Mouse (Mus musculus) CD4-positive, CD25-positive, alpha-beta regulatory T cell, adult 4 months (primary cell): ENCODE results near the gene Gtf2h1. TPM values are rescaled to one million over a fixed set of nuclear protein-coding genes. Genes with fewer than 3 reads are reported as not detected.

Experiments used
- ATAC-seq: one replicate; pipeline ENCODE4 v1.8.0; 2017
- polyA plus RNA-seq, 2 experiments: library from polyadenylated mRNA; unstranded; fragments of 100-300 nt; shearing (Covaris generic); gene quantifications; one replicate each; pipeline ENCODE4 v1.2.1; 2017

Gtf2h1 gene
- polyA plus RNA-seq, 2 experiments from 2014 or later: 20.7 to 28.1 TPM

DNA sequence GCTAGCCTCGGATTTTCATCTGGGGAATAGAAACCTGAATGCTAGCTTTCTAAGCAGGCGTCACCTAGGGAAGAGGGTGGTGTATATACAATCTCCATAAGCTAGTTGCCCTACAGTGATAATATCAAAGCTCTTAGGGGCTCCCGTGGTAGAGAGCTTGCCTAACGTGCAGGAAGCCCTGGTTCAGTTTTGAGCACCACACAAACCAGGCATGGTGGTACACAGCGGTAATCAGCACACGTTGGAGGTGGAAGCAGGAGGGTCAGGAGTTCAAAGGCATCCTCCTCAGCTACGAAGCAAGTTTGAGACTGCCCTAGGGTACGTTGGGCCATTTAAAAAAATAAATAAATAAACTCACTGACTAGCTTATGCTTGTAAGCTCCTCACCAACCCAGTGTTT, 35.8 kb downstream of the Gtf2h1 start:
- no peak for ATAC-seq

GRCm38 (mm10) chr7:46832112-46832810, 36.4 kb downstream of the Gtf2h1 start:
- peak; percentile 62 for ATAC-seq

DNA sequence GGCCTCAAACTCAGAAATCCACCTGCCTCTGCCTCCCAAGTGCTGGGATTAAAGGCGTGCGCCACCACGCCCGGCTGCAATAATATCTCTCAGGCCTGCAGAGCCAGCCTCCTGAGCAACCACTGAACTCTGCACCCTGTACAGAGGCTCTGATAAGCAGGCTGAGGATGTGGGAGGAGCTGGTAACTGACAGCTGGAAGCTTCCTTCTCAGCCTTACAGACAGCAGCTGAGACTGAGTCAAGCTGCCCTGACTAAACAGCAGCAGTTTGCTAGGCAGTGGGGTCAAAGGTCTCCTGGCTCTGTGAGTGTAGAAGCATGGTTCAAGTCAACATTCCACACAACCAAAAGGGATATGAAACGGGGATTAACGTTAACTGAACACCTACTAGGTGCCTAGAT, 37.4 kb downstream of the Gtf2h1 start:
- ATAC-seq: peak; percentile 86

- ATAC-seq: no peak
Measured at GRCm38 (mm10) chr7:46833670-46834255, 37.9 kb downstream of the Gtf2h1 start.

- no peak for ATAC-seq
Measured at GRCm38 (mm10) chr7:46834994-46835610, 39.2 kb downstream of the Gtf2h1 start.

- no peak for ATAC-seq
Measured at GRCm38 (mm10) chr7:46836357-46836756, 40.5 kb downstream of the Gtf2h1 start.

DNA sequence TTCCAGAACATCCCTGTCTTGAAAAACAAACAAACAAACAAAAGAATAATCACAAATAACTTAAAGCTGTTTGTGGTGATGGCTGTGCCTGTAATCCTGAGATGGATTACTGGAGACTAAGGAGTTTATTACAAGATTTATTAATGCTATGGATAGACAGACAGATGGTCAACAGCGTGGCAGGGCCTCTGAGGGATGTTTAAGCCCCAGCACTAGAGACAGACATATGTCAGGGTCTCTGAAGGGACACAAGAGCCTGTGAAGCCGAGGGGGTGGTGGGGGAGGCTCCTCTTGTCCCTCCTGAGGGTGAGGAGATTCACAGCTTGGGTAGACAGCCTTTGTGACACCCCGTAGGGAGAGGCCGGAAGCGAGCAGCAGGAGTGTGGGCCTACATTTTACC, 41.2 kb downstream of the Gtf2h1 start:
- ATAC-seq: no peak

DNA sequence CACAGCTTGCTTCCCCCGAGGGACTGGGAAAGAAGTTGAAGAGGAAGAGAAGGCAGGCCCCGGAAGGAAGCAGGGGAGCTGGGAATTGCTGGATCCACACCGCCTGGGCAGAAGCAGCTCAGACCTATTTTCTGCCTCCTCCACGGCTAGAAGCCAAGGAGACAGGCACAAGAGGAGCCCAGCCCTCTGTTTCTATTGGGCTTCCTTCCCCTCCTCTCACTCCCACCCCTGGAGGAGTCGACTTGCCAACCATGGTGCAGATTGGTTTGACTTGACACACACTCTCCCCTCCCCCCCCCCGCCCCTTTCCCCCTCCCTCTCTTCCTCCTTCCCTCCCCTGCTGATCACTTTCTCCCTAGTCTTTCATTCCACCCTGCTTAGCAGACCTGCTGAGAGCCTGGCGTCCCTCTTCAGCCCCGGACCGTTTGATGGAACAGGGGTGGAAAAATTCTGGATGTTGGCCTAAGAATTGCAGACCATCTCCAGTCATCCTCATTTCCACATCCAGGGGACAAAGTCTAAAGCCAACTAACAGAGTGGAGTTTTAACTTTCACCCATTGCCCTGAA, 42.3 kb downstream of the Gtf2h1 start:
- peak; percentile 27 for ATAC-seq

GRCm38 (mm10) chr7:46838891-46839302, 43.0 kb downstream of the Gtf2h1 start:
- peak; percentile 93 for ATAC-seq

- ATAC-seq: no peak
Measured at GRCm38 (mm10) chr7:46839446-46839845, 43.5 kb downstream of the Gtf2h1 start.

GRCm38 (mm10) chr7:46839861-46840260, 44.0 kb downstream of the Gtf2h1 start:
- ATAC-seq: no peak

- no peak for ATAC-seq
Measured at GRCm38 (mm10) chr7:46840326-46840725, 44.4 kb downstream of the Gtf2h1 start.

DNA sequence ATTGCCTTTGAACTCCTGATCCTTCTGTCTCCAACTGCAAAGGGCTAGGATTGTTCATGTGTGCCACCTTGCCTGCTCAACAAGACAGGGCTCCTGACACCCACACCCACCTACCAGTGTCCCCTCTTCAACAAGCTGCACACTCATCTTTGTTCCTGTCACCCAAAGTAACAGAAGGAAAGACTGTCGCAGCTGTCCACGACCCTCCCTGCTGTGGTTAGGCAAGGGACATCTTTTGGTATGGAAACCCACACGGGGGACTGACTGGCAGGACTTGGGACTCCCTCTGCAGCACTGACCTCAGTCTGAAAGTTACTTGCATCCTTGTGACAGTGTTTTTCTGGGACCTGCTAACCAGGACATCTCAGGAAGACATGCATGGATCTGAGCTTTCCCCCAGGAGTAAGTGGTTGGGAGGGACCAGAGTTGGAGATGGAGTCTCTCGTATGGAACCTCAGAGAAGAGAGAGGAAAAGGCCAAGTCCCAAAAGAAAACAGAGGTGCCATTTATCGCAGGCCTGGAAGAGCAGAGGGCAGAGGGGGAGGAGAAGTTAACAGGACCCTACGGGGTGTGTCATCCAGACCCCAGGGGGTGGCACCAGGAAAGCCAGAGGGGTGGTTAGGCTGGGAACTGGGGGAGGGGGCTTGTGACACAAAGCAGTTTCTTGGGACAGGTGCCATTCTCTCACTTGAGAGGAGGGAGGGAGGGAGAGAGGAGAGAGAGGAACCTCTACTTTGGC, 45.1 kb downstream of the Gtf2h1 start, which contains the start of gene Ldha:
TSS of gene Ldha (plus strand) at position 689 of the 739 bp plus-strand sequence.
- no peak for ATAC-seq

DNA sequence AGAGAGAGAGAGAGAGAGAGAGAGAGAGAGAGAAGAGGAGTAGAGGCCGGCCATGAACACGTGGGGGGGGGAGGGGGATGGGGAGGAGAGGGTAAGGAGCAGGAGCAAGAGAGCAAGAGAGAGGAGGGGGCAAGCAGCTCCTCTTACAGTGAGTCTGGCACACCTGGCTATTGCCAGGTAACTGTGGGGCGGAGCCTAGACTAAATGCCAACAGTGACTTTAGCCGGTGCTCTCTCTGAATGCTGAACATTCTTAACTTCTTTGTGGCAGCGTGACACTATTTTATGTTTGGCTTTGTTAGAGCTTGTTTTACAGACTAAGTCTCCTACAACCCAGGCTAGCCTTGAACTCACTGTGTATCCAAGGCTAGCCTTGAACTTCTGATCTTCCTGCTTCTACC, 46.4 kb downstream of the Gtf2h1 start:
- no peak for ATAC-seq

DNA sequence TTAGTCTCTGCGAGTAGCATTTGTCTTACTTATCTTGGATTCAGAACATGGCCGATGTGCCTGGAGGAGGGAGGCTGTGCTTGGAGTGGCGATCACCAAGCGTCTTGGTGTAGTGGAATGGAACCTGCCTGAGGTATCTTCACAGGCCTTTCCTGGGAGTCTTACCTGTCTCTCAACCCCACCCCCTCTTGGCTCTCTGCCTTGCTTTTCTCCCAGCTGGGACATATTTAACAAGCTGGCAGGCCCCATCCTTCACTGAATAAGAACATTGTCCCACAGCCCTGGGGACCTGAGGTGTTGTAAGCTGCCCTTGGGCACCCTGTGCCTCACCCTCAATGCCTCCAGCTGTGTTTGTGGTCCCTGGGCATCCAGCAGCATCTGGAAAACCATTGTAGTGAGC, 47.7 kb downstream of the Gtf2h1 start:
- ATAC-seq: no peak

- peak; percentile 82 for ATAC-seq
Measured at GRCm38 (mm10) chr7:46845211-46845977, 49.5 kb downstream of the Gtf2h1 start.

GRCm38 (mm10) chr7:46845978-46846485, 50.1 kb downstream of the Gtf2h1 start:
- ATAC-seq: peak; percentile 50

DNA sequence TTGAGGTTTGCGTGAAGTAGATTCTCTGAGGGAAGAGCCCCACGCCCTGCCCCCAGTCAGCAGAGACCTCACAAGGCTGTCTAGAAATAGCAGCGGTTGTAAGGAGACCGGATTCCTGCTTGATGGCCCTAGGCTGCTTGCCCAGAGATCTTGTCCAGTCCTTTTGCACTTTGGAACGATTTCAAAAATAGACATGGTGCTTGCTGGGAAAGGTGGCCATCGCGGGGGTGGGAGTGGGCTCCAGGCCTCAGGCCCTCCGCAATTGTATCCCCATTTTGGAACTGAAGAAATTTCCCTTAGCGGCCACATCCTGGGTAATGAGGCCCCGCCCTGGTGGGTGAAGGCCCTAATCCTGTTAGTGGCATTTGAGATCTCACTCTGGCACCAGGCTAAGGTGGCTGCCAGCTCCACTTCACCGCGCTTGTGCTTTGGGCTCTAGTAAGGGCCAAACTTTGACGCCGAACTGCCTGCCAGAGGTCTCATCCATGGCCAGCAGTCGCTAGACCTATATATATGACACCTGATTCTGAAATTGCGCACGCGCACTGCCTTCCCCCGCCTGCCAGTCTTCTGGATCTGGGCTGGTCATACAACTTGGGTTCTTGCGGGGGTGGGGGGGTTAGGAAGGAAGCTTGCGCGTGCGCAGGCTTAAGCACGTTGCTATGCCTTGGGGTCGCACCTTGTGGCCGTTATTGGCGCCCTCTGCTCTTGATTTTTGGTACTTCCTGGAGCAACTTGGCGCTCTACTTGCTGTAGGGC, 50.8 kb downstream of the Gtf2h1 start:
- ATAC-seq: peak; percentile 64

GRCm38 (mm10) chr7:46849287-46849686, 53.4 kb downstream of the Gtf2h1 start:
- ATAC-seq: no peak

DNA sequence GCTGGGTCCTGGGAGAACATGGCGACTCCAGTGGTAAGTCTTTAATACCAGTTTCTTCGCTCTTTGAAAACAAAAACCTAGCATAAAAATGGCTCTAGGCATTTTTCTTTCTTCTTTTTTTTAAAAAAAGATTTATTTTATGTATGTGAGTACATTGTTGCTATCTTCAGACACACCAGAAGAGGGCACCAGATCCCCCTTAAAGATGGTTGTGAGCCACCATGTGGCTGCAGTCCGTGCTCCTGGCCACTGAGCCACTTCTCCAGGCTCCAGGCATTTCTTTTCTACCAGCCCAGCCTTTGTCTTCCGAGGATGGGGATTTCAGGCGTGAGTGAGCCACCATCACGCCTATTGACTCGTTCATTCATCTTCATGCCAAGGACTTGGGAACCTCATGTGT, 55.1 kb downstream of the Gtf2h1 start:
- ATAC-seq: no peak

GRCm38 (mm10) chr7:46852666-46853065, 56.8 kb downstream of the Gtf2h1 start:
- ATAC-seq: no peak
